Mouse (Mus musculus) heart, postnatal 0 days (tissue): ENCODE data around the gene Tmc8. TPM values are rescaled to one million over a fixed set of nuclear protein-coding genes. Genes with fewer than 3 reads are reported as not detected.
A peak's percentile ranks its signal among the peaks of the same experiment; 100 is the strongest.

Experiments
- ATAC-seq: fragments of 200-750 bp; cut with Nextera tagmentation; 2 replicates; pipeline ENCODE4 v1.8.0; 2017; ENCODE audit warnings: low read depth, moderate number of reproducible peaks, moderate library complexity; ENCODE audit not compliant: insufficient read depth
- DNase-seq: peaks from one replicate; pipeline ENCODE4 v3.0.0-alpha.2; 2016; ENCODE audit warnings: low spot score
- H3K27ac ChIP-seq: fragments of 300-500 bp; sonication (generic); 2 replicates; pipeline ENCODE4 v1.5.1; 2014; ENCODE audit warnings: low read depth, mild to moderate bottlenecking
- H3K27me3 ChIP-seq: fragments of 300-500 bp; sonication (generic); 2 replicates; pipeline ENCODE4 v1.6.1; 2014; ENCODE audit warnings: low read length, mixed read lengths; ENCODE audit not compliant: control insufficient read depth, insufficient read depth
- H3K36me3 ChIP-seq: fragments of 300-500 bp; sonication (generic); replicated peaks from 2 replicates; pipeline ENCODE4 v1.6.1; 2014; ENCODE audit warnings: low read length, mixed read lengths; ENCODE audit not compliant: control insufficient read depth, insufficient read depth
- H3K4me1 ChIP-seq: fragments of 300-500 bp; sonication (generic); 2 replicates; pipeline ENCODE4 v1.6.1; 2014; ENCODE audit warnings: antibody characterized with exemption; ENCODE audit not compliant: control insufficient read depth, insufficient read depth
- H3K4me2 ChIP-seq: fragments of 300-500 bp; sonication (generic); 2 replicates; pipeline ENCODE4 v1.6.1; 2014; ENCODE audit warnings: low read depth, mild to moderate bottlenecking, low read length, moderate library complexity
- H3K4me3 ChIP-seq: fragments of 300-500 bp; sonication (generic); 2 replicates; pipeline ENCODE4 v1.5.1; 2014; ENCODE audit warnings: low read depth, low read length
- H3K9ac ChIP-seq: fragments of 300-500 bp; sonication (generic); replicated peaks from 2 replicates; pipeline ENCODE4 v1.6.1; 2014; ENCODE audit warnings: low read depth, low read length, mixed read lengths
- H3K9me3 ChIP-seq: fragments of 300-500 bp; sonication (generic); replicated peaks from 2 replicates; pipeline ENCODE4 v1.6.1; 2016; ENCODE audit warnings: low read length; ENCODE audit not compliant: control insufficient read depth
- CTCF ChIP-seq: IDR thresholded peaks from 2 replicates; pipeline ENCODE4 v1.5.1; 2016; ENCODE audit warnings: antibody characterized with exemption, control low read depth, low read depth
- EP300 ChIP-seq: IDR thresholded peaks from 2 replicates; pipeline ENCODE4 v1.6.1; 2016; ENCODE audit warnings: antibody characterized with exemption, low read depth
- whole genome bisulfite sequencing: fragments of 180-500 bp; shearing (Covaris S2); extraction: QIAGEN DNeasy Blood & Tissue Kit; methylation state at CpG from one replicate; pipeline ENCODE4 v1.1.7; 2014; 5-methylcytosine and 5-hydroxymethylcytosine counted together
- polyA plus RNA-seq: library from polyadenylated mRNA; unstranded; fragments of >200 nt; fragmentation: Nextera tagmentation; extraction: Ambion mirVana; gene quantifications from 2 replicates; pipeline ENCODE4 v1.2.1, GENCODE M21; 2015
- total RNA-seq: library from RNA; depleted of rRNA; stranded (reverse); fragments of >200 nt; gene quantifications from 2 replicates; pipeline ENCODE4 v1.2.3, GENCODE M21; 2014; ENCODE audit warnings: low replicate concordance

Gene Tmc8
- total and polyA plus RNA-seq, 2 experiments from 2014 or later: 2.3 to 8.7 TPM

GRCm38 (mm10) chr11:117827386-117827785 lies 45.5 kb downstream of the Tmc8 start:
- no peaks in the 10 kb centered on the region for H3K9me3 ChIP-seq
- 0 out of 2 replicates have a peak, but pooled peaks cover under 1% of the 10 kb centered on the region for H3K36me3 ChIP-seq
- H3K4me1 ChIP-seq: peaks cover 80% of the 10 kb centered on the region
- no peak overlapping the region for H3K4me3 ChIP-seq
- no peak for TF ChIP-seq EP300
- no peak for TF ChIP-seq CTCF
- 0 out of 2 replicates have a peak overlapping the region, but pooled peaks have one; percentile 27 for H3K9ac ChIP-seq
- DNase-seq (no peak), ATAC-seq (no peak)
- peak overlapping the region; percentile 91; the same call in 1 of the 2 replicates for H3K27ac ChIP-seq
- WGBS: 34% methylated on average over 3 of the region's 3 CpGs
- H3K4me2 ChIP-seq: peak overlapping the region; percentile 74
- H3K27me3 ChIP-seq: no peaks in the 10 kb centered on the region

GRCm38 (mm10) chr11:117828149-117828887 lies 46.4 kb downstream of the Tmc8 start:
- Histone ChIP-seq H3K9me3 (no peaks in the 10 kb centered on the region), H3K27ac (peak overlapping the region; percentile 91), H3K4me3 (peak overlapping the region; percentile 9; the same call in 1 of the 2 replicates), H3K9ac (peak overlapping the region; percentile 27; the same call in 1 of the 2 replicates), H3K36me3 (no peaks in the 10 kb centered on the region), H3K4me2 (peak overlapping the region; percentile 74), H3K4me1 (peaks cover 71% of the 10 kb centered on the region), H3K27me3 (no peaks in the 10 kb centered on the region)
- no peak; the same call in 1 of the 2 replicates for ATAC-seq
- peak; percentile 75 for DNase-seq
- TF ChIP-seq EP300: no peak
- TF ChIP-seq CTCF: no peak
- WGBS: 30% methylated on average over 18 of the region's 18 CpGs

- Histone ChIP-seq H3K27ac (peak overlapping the region; percentile 91), H3K4me3 (no peak overlapping the region), H3K27me3 (no peaks in the 10 kb centered on the region), H3K9me3 (no peaks in the 10 kb centered on the region), H3K4me1 (peaks cover 66% of the 10 kb centered on the region), H3K4me2 (no peak overlapping the region; the same call in 1 of the 2 replicates), H3K36me3 (no peaks in the 10 kb centered on the region), H3K9ac (0 out of 2 replicates have a peak overlapping the region, but pooled peaks have one; percentile 17)
- peak; percentile 22 for ATAC-seq
- TF ChIP-seq CTCF (no peak), EP300 (no peak)
- WGBS: 10% methylated on average over 9 of the region's 9 CpGs
- peak; percentile 62 for DNase-seq
These were observed 47.2 kb downstream of the Tmc8 start for GRCm38 (mm10) chr11:117828888-117829604.

GRCm38 (mm10) chr11:117829671-117830215 lies 47.9 kb downstream of the Tmc8 start:
- Histone ChIP-seq H3K9ac (0 out of 2 replicates have a peak overlapping the region, but pooled peaks have one; percentile 21), H3K27me3 (no peaks in the 10 kb centered on the region), H3K27ac (peak overlapping the region; percentile 91), H3K36me3 (no peaks in the 10 kb centered on the region), H3K9me3 (no peaks in the 10 kb centered on the region), H3K4me3 (no peak overlapping the region), H3K4me2 (no peak overlapping the region), H3K4me1 (peaks cover 62% of the 10 kb centered on the region)
- 37% methylated on average over 2 of the region's 2 CpGs for WGBS
- ATAC-seq (no peak), DNase-seq (no peak)
- TF ChIP-seq EP300 (no peak), CTCF (no peak)

- H3K9me3 ChIP-seq: no peaks in the 10 kb centered on the region
- TF ChIP-seq EP300 (no peak), CTCF (no peak)
- ATAC-seq (no peak), DNase-seq (no peak)
- H3K36me3 ChIP-seq: no peaks in the 10 kb centered on the region
- H3K9ac ChIP-seq: 0 out of 2 replicates have a peak overlapping the region, but pooled peaks have one; percentile 21
- 47% methylated on average over 9 of the region's 9 CpGs for WGBS
- H3K4me1 ChIP-seq: peaks cover 55% of the 10 kb centered on the region
- no peak overlapping the region for H3K4me2 ChIP-seq
- H3K4me3 ChIP-seq: no peak overlapping the region
- peak overlapping the region; percentile 91 for H3K27ac ChIP-seq
- H3K27me3 ChIP-seq: no peaks in the 10 kb centered on the region
These were observed 48.5 kb downstream of the Tmc8 start for GRCm38 (mm10) chr11:117830401-117830800.
